Mouse (Mus musculus): Measurements from ENCODE around the gene Adsl.

DNA sequence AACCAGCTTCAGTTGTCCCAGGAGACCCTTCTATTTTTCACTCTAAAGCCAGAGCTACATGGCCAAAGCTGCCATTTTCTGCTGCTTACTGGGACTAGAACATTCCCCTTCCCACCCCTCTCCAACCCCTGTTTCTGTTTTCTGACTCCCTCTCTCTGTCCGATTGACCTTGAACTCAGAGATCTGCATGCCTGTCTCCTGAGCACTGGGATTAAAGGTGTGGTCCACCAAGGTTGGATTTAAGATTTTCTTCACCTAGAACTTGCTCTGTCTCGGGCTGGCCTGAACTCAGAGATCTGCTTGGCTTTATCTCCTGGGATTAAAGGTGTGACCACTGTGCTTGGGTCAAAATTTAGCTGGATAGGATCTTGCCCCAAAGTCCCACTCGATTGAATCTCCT lies 27.9 kb upstream of the Adsl start:
- no peak for TF ChIP-seq CTCF (IDR thresholded peaks at IDR 0.05)
- no peak for TF ChIP-seq EP300 (IDR thresholded peaks at IDR 0.05; ENCODE audit: insufficient read depth, low read depth, low read length)
